8 mouse cellular contexts compared by ENCODE assay signal in genomic region chr2:32875675-32876489, GRCm38 (mm10). TPM values are rescaled to one million over a fixed set of nuclear protein-coding genes. Genes with fewer than 3 reads are reported as not detected.
DNase-seq lines count a peak whose midpoint lies in the region; ATAC-seq and TF ChIP-seq lines count a peak whose summit lies in the region.

Gene Fam129b (plus strand): TSS chr2:32876114.

- peak within 1 kb of the TSS; percentile 94 for H3K27ac ChIP-seq in heart, embryonic 11.5 days (ENCODE audit: low read depth, low read length)
- peak within 1 kb of the TSS; percentile 91 for H3K27ac ChIP-seq in kidney, embryonic 14.5 days (ENCODE audit: low read depth, low read length)
- H3K27ac ChIP-seq in midbrain, postnatal 0 days (ENCODE audit: low read depth, low read length) = peak within 1 kb of the TSS; percentile 91

- peak within 1 kb of the TSS; percentile 76 for H3K4me3 ChIP-seq in heart, embryonic 11.5 days (ENCODE audit: low read depth, low read length)
- peak within 1 kb of the TSS; percentile 88 for H3K4me3 ChIP-seq in kidney, embryonic 14.5 days (ENCODE audit: low read length)
- H3K4me3 ChIP-seq in midbrain, postnatal 0 days (ENCODE audit: low read depth, low read length) = peak within 1 kb of the TSS; percentile 74

- WGBS in heart, embryonic 11.5 days (ENCODE audit: insufficient replicate concordance) = under 1% methylated on average over 65 of the region's 68 CpGs
- WGBS in kidney, embryonic 14.5 days = under 1% methylated on average over 60 of the region's 68 CpGs
- under 1% methylated on average over 60 of the region's 68 CpGs for WGBS in midbrain, postnatal 0 days

- TF ChIP-seq CTCF in midbrain, postnatal 0 days (IDR thresholded peaks at IDR 0.05) = no peak

- no peaks in the 10 kb centered on the region for H3K36me3 ChIP-seq in heart, embryonic 11.5 days (ENCODE audit: control insufficient read depth, insufficient read depth, low read length)
- no peaks in the 10 kb centered on the region for H3K36me3 ChIP-seq in kidney, embryonic 14.5 days (ENCODE audit: control insufficient read depth, insufficient read depth, low read length)
- no peaks in the 10 kb centered on the region for H3K36me3 ChIP-seq in midbrain, postnatal 0 days (ENCODE audit: insufficient read depth, low read length)

- peak; percentile 65 for ATAC-seq in erythroblast, adult 5-6 weeks (replicated peaks; ENCODE audit: low FRiP score, poor library complexity, severe bottlenecking)
- ATAC-seq in heart, embryonic 11.5 days (replicated peaks; ENCODE audit: insufficient number of reproducible peaks, low FRiP score, low TSS enrichment) = peak; percentile 85
- ATAC-seq in kidney, embryonic 14.5 days (ENCODE audit: low FRiP score, low TSS enrichment) = peak; percentile 90
- peak; percentile 86 for ATAC-seq in midbrain, postnatal 0 days (ENCODE audit: low FRiP score)

- DNase-seq in CD4-positive helper T cell, adult 2 months (ENCODE audit: low read depth, low spot score) = peak; percentile 81
- peak; percentile 72 for DNase-seq in brain, embryonic 18.5 days (ENCODE audit: low read depth, low spot score)
- peak; percentile 93 for DNase-seq in liver
- DNase-seq in midbrain, postnatal 0 days (ENCODE audit: low spot score) = peak; percentile 88
- DNase-seq in spleen, postnatal 36 days (ENCODE audit: low spot score in 2 of 2) = peak; percentile 73 to 77

- no peaks in the 10 kb centered on the region for H3K27me3 ChIP-seq in heart, embryonic 11.5 days (ENCODE audit: control insufficient read depth, insufficient read depth, low read length)
- no peaks in the 10 kb centered on the region for H3K27me3 ChIP-seq in kidney, embryonic 14.5 days (ENCODE audit: control insufficient read depth, insufficient read depth, low read length)
- H3K27me3 ChIP-seq in midbrain, postnatal 0 days (ENCODE audit: insufficient read depth, low read length) = no peaks in the 10 kb centered on the region

- H3K4me2 ChIP-seq in heart, embryonic 11.5 days = peak within 1 kb of the TSS; percentile 92
- H3K4me2 ChIP-seq in kidney, embryonic 14.5 days (replicated peaks; ENCODE audit: low read depth, low read length) = peak within 1 kb of the TSS; percentile 91
- peak within 1 kb of the TSS; percentile 87 for H3K4me2 ChIP-seq in midbrain, postnatal 0 days (ENCODE audit: low read depth, low read length, poor library complexity, severe bottlenecking)

- peaks cover 56% of the 10 kb centered on the region for H3K4me1 ChIP-seq in heart, embryonic 11.5 days (ENCODE audit: control insufficient read depth, insufficient read depth, low read length)
- H3K4me1 ChIP-seq in kidney, embryonic 14.5 days (ENCODE audit: control insufficient read depth, insufficient read depth, low read length) = peaks cover 48% of the 10 kb centered on the region
- peaks cover 24% of the 10 kb centered on the region for H3K4me1 ChIP-seq in midbrain, postnatal 0 days (ENCODE audit: insufficient read depth, low read length)

- H3K9me3 ChIP-seq in heart, embryonic 11.5 days (replicated peaks; ENCODE audit: control insufficient read depth, low read length) = no peaks in the 10 kb centered on the region
- H3K9me3 ChIP-seq in kidney, embryonic 14.5 days (ENCODE audit: control insufficient read depth, low read length) = no peaks in the 10 kb centered on the region
- no peaks in the 10 kb centered on the region for H3K9me3 ChIP-seq in midbrain, postnatal 0 days (ENCODE audit: low read length)

- peak within 1 kb of the TSS; percentile 90 for H3K9ac ChIP-seq in heart, embryonic 11.5 days (ENCODE audit: low read depth, low read length)
- H3K9ac ChIP-seq in kidney, embryonic 14.5 days (ENCODE audit: low read depth, low read length) = peak within 1 kb of the TSS; percentile 91
- peak within 1 kb of the TSS; percentile 93 for H3K9ac ChIP-seq in midbrain, postnatal 0 days (replicated peaks; ENCODE audit: low read length, poor library complexity, severe bottlenecking)

RNA-seq across cellular contexts. Expression of gene Fam129b, which starts in this region (rescaled TPM):
- total RNA-seq in erythroblast, adult 5-6 weeks (2015; ENCODE audit: low replicate concordance) = 3.1 and 5.8 TPM in 2 replicates
- total RNA-seq in erythroblast, adult 5-6 weeks (2017; ENCODE audit: low replicate concordance) = 2.6 and 5.6 TPM in 2 replicates
- polyA plus RNA-seq in heart, embryonic 11.5 days (2014; fragmentation: Nextera tagmentation; extraction: Ambion mirVana) = 21.5 and 24.2 TPM in 2 replicates
- 18.2 and 19.9 TPM in 2 replicates for polyA plus RNA-seq in kidney, embryonic 14.5 days (2014; fragmentation: Nextera tagmentation; extraction: Ambion mirVana)
- 39.5 and 40.9 TPM in 2 replicates for total RNA-seq in midbrain, postnatal 0 days (2014; rRNA removed)
- polyA plus RNA-seq in midbrain, postnatal 0 days (2015; fragmentation: Nextera tagmentation; extraction: Ambion mirVana) = 17.7 and 18.1 TPM in 2 replicates

Comparison
In these comparisons a context has a peak if more than half of its experiments do, and no peak if none do; other contexts are left out.
1. Peak in every context shown above with its lines: DNase-seq, ATAC-seq, H3K4me3 ChIP-seq and H3K27ac ChIP-seq.